Mouse (Mus musculus): ENCODE data around the gene Ppara.
"Not testable (repeated sequence)": the region's sequence is repeated elsewhere in the genome, so short reads cannot be mapped to it uniquely, and the experiment has no call there.

Gene Ppara

GRCm38 (mm10) chr15:85756611-85757010, 21.8 kb downstream of the Ppara start:
- DNase-seq (ENCODE audit: low spot score in 2 of 2): no peak

- no peak for DNase-seq (ENCODE audit: low spot score in 2 of 2)
These were observed 23.0 kb downstream of the Ppara start for GRCm38 (mm10) chr15:85757768-85758167.

- no peak for DNase-seq (ENCODE audit: low spot score in 2 of 2)
These were observed 28.0 kb downstream of the Ppara start for GRCm38 (mm10) chr15:85762761-85763160.

GRCm38 (mm10) chr15:85765022-85765421, 30.2 kb downstream of the Ppara start:
- DNase-seq (ENCODE audit: low spot score in 2 of 2): no peak

- DNase-seq (ENCODE audit: low spot score in 2 of 2): no peak
These were observed 31.9 kb downstream of the Ppara start for GRCm38 (mm10) chr15:85766677-85767076.

GRCm38 (mm10) chr15:85768991-85769390, 34.2 kb downstream of the Ppara start:
- DNase-seq (ENCODE audit: low spot score in 2 of 2): no peak

- DNase-seq (ENCODE audit: low spot score in 2 of 2): no peak
These were observed 36.7 kb downstream of the Ppara start for GRCm38 (mm10) chr15:85771306-85772121.

GRCm38 (mm10) chr15:85772146-85772740, 37.5 kb downstream of the Ppara start:
- no peak for DNase-seq (ENCODE audit: low spot score in 2 of 2)

- DNase-seq (ENCODE audit: low spot score in 2 of 2): no peak
These were observed 39.6 kb downstream of the Ppara start for GRCm38 (mm10) chr15:85774419-85774818.

- no peak for DNase-seq (ENCODE audit: low spot score in 2 of 2)
These were observed 40.2 kb downstream of the Ppara start for GRCm38 (mm10) chr15:85775001-85775400.

- no peak for DNase-seq (ENCODE audit: low spot score in 2 of 2)
These were observed 41.5 kb downstream of the Ppara start for GRCm38 (mm10) chr15:85776241-85776640.

GRCm38 (mm10) chr15:85776771-85777170, 42.0 kb downstream of the Ppara start:
- no peak for DNase-seq (ENCODE audit: low spot score in 2 of 2)

GRCm38 (mm10) chr15:85778891-85779290, 44.1 kb downstream of the Ppara start:
- not testable (repeated sequence) for DNase-seq (ENCODE audit: low spot score in 2 of 2)

- DNase-seq (ENCODE audit: low spot score in 2 of 2): no peak
These were observed 48.4 kb downstream of the Ppara start for GRCm38 (mm10) chr15:85783146-85783545.

GRCm38 (mm10) chr15:85784341-85784740, 49.6 kb downstream of the Ppara start:
- DNase-seq (ENCODE audit: low spot score in 2 of 2): no peak

GRCm38 (mm10) chr15:85786711-85787110, 51.9 kb downstream of the Ppara start:
- no peak for DNase-seq (ENCODE audit: low spot score in 2 of 2)

GRCm38 (mm10) chr15:85787482-85787881, 52.7 kb downstream of the Ppara start:
- no peak for DNase-seq (ENCODE audit: low spot score in 2 of 2)

- DNase-seq (ENCODE audit: low spot score in 2 of 2): no peak
These were observed 53.3 kb downstream of the Ppara start for GRCm38 (mm10) chr15:85788051-85788450.

GRCm38 (mm10) chr15:85788633-85789032, 53.9 kb downstream of the Ppara start:
- DNase-seq (ENCODE audit: low spot score in 2 of 2): no peak

GRCm38 (mm10) chr15:85791449-85791848, 56.7 kb downstream of the Ppara start:
- DNase-seq (ENCODE audit: low spot score in 2 of 2): no peak

GRCm38 (mm10) chr15:85792819-85793218, 58.0 kb downstream of the Ppara start:
- peak; percentile 66 to 92 for DNase-seq (ENCODE audit: low spot score in 2 of 2)

GRCm38 (mm10) chr15:85795516-85795915, 60.7 kb downstream of the Ppara start:
- no peak for DNase-seq (ENCODE audit: low spot score in 2 of 2)

GRCm38 (mm10) chr15:85798676-85799075, 63.9 kb downstream of the Ppara start:
- no peak for DNase-seq (ENCODE audit: low spot score in 2 of 2)

Data from cerebellum, postnatal 4 days (tissue).